Mouse (Mus musculus) monocyte, adult 2 months (primary cell): ENCODE results near the gene Gm45618.

Experiments used
- DNase-seq, 2 experiments: peaks; one replicate each; pipeline ENCODE4 v3.0.0; 2022; ENCODE audit warnings: low spot score in 2 of 2, low read depth in 1 of 2

Gene Gm45618

DNA sequence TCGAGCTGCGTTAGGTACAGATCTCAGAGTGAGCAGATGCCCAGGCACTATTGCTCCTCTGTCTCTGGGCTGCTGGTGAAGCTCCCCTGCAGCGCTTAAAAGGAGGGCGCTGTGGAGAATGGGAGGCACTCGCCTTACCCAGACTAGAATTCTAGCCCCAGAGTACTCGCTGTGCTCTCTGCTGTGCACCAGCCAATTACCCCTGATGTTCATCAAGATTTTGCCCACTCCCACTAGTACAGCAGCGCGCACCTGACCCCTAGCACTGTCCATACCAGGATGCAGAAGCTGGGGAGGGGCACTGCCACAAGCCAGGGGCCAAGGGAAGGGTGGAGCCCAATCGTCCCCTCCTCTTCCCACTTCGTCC lies 49.3 kb downstream of the Gm45618 start:
- no peak for DNase-seq

DNA sequence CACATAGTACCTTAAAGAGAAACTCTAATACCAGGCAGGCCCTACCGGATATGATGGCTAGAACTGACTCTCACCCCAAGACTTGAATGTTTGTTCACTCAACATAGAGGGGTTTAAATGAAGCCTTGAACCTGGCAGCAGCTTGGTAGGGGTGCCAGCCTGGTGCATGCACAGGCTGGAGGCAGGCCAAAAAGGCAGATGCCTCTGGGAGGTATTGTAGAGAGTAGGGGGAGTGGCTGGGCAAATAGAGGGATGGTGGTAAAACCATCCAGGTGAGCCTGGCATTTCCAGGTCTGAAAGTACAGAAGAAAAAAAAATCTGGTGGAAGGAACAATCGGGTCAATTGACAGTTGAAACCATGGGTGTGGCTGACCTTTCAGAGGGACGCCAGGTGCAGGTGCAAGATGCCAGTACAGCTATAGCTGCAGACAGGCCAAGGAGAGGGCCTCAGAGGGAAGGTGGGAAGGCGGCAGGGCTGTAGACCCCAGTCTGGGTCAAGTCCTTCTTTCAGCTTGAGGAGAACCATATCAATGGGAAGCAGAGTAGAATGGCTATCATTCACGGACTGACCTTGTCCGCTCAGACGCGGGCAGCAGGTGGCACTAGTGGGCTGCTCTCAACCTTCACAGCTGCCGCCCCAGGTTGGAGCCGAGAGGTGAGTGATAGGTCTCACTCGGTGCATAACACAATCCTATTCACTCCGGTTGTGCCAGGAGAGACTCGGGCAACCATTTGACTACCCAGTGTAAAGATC lies 49.9 kb downstream of the Gm45618 start:
- no peak for DNase-seq
